Mouse (Mus musculus) kidney, postnatal 14 days (tissue): ENCODE measurements at regions not wholly inside any gene's neighbourhood (a gene's known extent, or its start where the extent isn't known, plus 50 kb on each side); places are given as distances from the start of the nearest gene placed in this dataset.
A peak's percentile ranks its signal among the peaks of the same experiment; 100 is the strongest.

ENCODE experiments used
- DNase-seq: peaks from one replicate; pipeline ENCODE4 v3.0.0; 2022; ENCODE audit warnings: mixed read lengths

DNA sequence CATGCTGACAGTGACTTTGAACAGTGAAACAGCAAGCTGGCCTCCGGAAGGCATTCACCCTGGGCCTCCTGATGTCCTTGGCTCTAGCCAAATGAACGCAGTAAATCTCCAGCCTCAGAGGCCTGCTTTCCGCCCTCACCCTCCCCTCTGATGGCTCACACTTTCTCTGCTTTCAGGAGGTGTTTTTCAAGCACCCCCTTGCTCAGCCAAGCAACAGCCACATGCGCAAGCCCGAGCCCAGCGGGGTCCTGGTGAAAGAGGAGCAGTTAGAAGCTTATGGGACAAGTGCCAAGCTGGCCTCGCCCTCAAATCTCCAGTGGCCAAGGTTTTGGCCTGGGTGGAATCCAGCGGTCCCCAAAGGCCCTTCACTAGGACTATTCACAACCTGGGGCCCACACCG lies 109.6 kb upstream of the Zbtb40 start:
- no peak for DNase-seq

DNA sequence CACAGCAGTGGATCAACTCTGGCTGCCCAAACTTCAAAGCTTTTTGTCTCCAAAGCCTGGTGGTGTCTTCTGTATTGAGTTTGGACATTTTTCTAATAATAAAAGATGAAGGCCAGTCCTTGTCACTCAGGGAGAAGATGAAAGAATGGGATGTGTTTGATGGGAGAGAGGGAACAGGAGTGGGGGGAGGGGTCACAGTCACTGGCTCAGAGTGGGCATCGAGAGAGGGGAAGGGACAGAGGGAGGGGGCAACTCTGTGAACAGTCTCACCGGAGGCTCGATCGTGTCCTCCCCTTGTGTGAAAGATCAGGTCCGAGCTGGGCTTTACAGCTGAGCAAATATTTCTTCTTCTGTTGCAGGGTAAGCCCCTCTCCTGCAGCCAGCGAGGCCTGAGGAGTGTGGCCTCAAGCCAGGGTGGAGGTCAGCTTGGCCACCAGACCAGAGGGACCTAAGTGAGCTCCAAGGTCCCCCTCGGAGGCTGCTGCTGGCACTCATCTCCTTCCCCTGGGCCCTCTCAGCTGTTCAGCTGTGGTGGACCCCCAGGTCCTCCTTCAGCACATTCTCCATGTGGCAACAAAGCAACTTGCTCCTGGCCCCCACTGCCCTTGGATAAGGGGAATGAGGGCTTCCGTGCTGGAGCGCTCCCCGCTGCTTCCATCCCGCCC lies 108.0 kb upstream of the Zbtb40 start:
- DNase-seq, result no peak

GRCm38 (mm10) chr4:137148756-137149155 lies 100.2 kb upstream of the Zbtb40 start:
- no peak for DNase-seq

- no peak for DNase-seq
Measured at GRCm38 (mm10) chr4:137147795-137148194, 99.2 kb upstream of the Zbtb40 start.

DNA sequence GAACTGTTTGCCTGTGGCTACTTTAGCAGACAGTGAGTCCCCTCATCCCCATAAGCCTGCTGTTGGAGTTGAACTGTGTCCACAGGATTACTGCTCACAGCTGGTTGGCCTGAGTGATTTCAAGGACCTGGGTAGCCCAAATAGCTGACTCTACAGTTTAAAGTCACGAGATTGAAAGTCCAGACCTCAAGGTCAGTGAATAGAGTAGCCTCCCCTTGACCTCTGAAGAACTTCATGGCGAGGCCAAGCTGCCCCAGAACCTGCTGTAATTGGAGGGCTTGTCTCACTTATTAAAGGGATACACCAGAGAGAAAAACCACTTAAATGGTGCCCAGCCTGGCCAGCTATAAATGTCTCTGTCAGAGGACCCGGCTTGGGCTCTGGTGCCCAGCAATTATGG lies 97.7 kb upstream of the Zbtb40 start:
- DNase-seq, result no peak

DNA sequence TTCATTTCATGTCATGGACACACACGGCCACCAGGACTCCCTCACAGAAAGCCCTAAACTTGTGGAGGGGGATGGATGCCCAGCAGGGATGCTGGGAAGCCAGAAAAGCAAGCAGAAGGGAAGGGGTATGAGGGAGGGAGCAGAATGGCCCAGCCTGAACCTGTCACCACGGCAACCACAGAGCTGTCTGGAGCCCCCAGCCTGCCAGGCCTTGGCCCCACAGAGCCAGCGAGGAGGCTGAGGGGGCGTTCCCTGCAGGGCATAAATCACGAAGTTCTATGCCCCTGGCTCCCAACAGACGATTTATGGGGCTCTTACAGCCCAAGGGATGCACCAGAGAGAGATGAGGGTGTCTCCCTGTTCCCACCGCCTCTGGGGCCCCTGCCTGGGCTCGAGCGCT lies 93.7 kb upstream of the Zbtb40 start:
- no peak for DNase-seq

GRCm38 (mm10) chr4:137139051-137139705 lies 90.6 kb upstream of the Zbtb40 start:
- peak; percentile 52 for DNase-seq

DNA sequence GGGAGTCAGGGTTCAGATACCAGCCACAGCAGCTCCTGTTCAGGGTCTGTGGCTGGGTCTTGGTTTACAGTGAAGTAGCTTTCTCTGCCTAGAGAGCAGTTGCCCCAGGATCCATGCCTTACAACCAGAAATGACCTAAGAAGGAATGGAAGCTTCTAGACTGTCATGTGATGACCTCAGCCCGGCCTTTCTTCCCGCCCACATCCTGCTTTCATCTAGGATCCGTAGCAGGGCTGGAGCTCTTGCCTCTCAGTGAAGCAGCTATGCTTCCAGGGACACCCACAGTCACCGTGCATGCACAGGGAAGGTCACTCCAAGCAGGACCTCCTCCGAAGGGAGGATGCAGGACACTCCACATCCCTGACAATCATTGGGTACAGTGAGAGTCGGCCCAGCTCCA lies 89.5 kb upstream of the Zbtb40 start:
- no peak for DNase-seq

DNA sequence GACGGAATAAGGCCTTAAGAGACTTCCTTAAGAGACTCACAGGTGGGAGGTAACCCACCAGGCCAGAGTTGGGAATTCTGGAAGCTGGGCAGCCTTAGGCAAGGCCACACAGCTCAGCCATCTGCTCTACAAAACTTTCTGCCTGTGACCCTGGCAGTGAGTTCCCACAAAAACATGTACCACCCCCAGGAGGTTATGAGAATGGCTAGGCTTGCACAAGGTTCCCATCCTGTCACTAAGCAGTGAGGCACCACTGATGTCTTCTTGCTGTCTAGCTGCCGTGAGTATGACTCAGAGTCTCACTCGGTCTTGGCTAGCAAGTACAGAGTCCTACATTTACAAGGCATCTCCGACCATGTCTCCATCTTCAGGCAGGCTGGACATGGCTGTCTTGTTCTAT lies 87.7 kb upstream of the Zbtb40 start:
- no peak for DNase-seq

GRCm38 (mm10) chr4:137135792-137136191 lies 87.2 kb upstream of the Zbtb40 start:
- peak; percentile 77 for DNase-seq

DNA sequence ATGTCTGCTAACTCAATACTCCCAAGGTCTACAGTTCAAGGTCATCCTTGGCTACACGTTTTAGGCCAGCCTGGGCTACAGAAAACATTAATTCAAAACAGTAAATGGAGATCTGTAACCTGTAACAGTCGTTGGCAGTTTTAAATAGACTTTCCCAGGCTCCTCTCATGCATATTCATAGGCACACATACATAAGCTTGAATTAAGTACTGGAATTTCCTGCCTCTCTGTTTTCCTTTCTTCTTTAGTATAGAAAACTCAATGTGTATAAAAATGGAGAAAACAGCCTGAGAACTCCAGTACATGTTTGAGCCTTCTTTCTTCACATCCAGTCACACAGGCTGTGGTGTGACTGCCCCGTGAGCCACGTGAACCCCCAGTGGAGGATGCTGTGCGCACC lies 86.0 kb upstream of the Zbtb40 start:
- no peak for DNase-seq

GRCm38 (mm10) chr4:137133789-137134188 lies 85.2 kb upstream of the Zbtb40 start:
- peak; percentile 60 for DNase-seq

GRCm38 (mm10) chr4:137130619-137131212 lies 82.1 kb upstream of the Zbtb40 start:
- DNase-seq, result no peak

DNA sequence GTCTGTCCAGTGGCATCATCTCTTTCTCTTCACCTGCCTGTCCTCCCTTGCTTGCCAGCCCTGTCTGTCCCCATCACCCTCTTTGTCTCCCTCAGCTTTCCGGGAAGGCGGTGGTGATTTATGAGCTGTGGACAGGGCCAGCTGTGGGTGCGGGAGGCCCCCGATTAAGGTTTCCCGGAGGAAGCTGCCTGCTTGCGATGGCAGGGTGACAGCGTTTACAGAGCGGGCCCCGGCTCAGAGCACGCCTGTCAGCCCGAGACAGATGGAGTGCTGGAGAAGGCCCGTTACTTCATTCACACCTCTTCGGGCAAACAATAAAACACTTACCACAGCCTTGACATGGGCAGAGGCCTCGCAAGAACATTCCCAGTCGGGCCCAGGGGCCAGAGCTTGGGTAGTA lies 79.6 kb upstream of the Zbtb40 start:
- peak; percentile 30 for DNase-seq

DNA sequence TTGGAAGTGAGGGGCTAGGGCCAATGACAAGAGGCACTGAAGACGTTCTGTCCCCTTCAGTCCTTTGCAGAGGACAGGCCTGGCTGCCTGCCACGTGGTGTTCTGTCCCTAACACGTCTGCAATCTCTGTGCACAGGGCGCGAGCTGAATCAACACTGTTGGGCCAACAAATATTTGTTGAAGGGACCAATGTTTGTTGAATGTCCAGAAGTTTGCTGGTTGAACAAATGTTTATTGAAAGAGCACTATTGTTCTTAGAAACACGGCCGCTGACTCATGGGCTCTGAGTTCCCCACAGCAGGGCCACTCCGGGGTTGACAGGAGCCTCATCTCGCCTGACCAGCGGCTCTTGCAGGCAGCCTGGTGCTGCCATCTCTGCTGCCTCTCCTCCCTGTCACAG lies 73.1 kb upstream of the Zbtb40 start:
- no peak for DNase-seq

GRCm38 (mm10) chr4:137120597-137120996 lies 72.0 kb upstream of the Zbtb40 start:
- DNase-seq, result no peak

DNA sequence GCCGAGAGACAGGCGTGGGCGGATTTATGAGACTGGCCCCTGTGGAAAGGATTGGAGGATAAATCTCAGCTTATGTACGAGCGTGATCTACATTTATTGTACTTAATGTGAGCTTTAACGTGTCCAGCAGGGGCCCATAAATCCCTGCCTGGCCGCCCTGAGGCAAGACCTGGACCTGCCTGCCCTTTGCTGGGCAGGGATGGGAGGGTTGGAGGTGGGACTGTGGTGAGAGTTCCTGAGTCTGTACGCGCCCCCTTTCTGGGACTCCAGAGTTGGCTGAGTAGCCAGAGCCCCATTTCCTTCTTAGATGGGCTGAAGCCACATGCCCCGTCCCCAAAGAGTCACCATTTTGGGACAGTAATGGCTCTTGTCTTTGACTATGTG lies 69.7 kb upstream of the Zbtb40 start:
- DNase-seq, result no peak

DNA sequence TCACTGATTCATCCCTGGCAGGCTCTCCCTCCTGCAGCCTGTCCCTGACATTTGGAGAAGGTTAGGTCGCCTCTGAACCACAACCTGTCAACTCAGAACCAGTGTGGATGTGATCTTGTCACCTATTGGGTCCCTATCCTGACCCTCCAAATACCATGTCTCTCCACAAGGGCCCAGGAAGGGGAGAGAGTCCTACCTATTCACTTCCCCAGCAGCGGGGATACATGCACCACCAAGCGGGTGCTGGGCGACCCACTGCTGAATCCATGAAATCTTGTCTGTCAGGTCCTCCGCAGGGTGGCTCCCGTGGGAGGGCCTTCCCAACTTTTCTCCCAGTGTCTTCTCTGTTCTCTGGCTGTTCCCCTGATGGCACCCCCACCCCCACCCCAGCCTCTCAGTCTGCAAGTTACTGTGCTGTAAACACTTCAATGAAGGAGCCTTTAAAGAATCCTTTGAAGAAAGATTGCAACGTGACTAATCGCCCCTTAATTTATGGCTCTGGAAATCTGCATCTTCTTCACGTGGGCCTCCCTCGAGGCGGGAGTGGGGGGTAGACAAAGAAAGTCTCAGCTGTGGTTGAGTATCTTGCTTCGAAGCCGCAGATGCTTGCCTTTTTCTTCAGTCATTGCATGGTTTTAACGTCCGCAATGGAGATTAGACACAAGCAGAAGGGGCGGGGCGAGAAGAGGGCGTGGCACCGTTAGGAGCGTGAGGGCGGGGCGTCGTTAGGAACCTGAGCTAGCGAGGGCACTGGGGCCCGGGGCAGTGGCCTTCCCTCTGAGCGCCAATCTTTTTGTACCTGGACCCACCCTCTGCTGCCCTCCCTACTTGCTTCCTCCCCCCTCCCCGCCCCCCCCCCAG lies 69.1 kb upstream of the Zbtb40 start:
- DNase-seq, result peak; percentile 81

GRCm38 (mm10) chr4:137115062-137115461 lies 66.5 kb upstream of the Zbtb40 start:
- no peak for DNase-seq

DNA sequence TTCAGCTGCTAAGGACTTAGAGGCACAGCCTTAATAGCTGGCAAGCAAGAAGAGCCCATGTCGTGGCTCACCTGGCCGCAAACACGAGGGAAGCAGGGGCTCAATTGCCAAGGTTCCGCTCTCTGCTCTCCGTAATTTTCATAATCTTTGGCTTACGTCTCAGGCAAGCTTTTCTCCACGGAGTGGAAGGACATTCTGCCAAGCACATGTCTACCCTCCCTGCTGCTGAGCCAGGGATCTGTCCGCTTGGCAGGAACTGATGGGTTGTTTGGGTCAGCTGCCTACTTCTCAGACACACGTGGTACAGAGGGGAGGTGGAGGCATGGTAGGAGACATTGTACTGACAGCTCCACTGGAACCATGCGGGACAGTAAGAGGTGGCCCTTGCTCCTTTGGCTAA lies 61.7 kb upstream of the Zbtb40 start:
- no peak for DNase-seq

- no peak for DNase-seq
Measured at GRCm38 (mm10) chr4:137104447-137105044, 55.9 kb upstream of the Zbtb40 start.

DNA sequence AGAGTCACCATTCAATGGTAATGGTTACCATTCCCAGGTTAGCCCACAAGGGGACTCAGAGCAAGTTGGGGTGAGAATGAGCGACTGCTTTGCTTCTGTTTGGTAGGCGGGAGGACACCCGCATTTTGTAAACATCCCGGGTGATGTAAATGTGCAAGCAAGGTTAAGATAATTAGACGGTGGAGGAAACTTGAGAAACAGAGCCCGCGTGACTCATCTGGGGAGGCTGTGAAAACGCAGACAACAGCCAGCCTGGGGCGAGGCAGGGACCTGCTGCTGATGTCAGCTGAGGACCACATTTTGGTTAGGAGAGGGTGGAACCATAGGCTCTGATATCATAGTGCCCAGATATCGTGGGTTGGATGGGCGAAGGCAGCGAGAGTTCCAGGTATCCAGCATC lies 52.6 kb upstream of the Zbtb40 start:
- no peak for DNase-seq

- no peak for DNase-seq
Measured at GRCm38 (mm10) chr4:137100756-137101155, 52.2 kb upstream of the Zbtb40 start.
